Mouse (Mus musculus) spleen, adult 18-20 months (tissue): ENCODE results near the gene Lgals8.
A peak's percentile ranks its signal among the peaks of the same experiment; 100 is the strongest.

Source experiments
- DNase-seq, 2 experiments: peaks; one replicate each; pipeline ENCODE4 v3.0.0; 2022; ENCODE audit warnings: mixed read lengths in 2 of 2

The Lgals8 gene

GRCm38 (mm10) chr13:12460443-12460842 is 4.3 kb downstream of the Lgals8 start:
- DNase-seq, result peak; percentile 77 to 80

GRCm38 (mm10) chr13:12456711-12457110 is 8.0 kb downstream of the Lgals8 start:
- DNase-seq, result no peak

GRCm38 (mm10) chr13:12454686-12455390 is 9.9 kb downstream of the Lgals8 start:
- DNase-seq, result no peak

GRCm38 (mm10) chr13:12453150-12453549 is 11.6 kb downstream of the Lgals8 start:
- DNase-seq, result no peak

- no peak for DNase-seq
Observed at GRCm38 (mm10) chr13:12442008-12442587, 22.6 kb downstream of the Lgals8 start.

- no peak for DNase-seq
Observed at GRCm38 (mm10) chr13:12440813-12441212, 23.9 kb downstream of the Lgals8 start.

- no peak for DNase-seq
Observed at GRCm38 (mm10) chr13:12439586-12439985, 25.2 kb downstream of the Lgals8 start.

- no peak for DNase-seq
Observed at GRCm38 (mm10) chr13:12433843-12434242, 30.9 kb downstream of the Lgals8 start.

GRCm38 (mm10) chr13:12428556-12428955 is 36.2 kb downstream of the Lgals8 start:
- no peak for DNase-seq

- no peak for DNase-seq
Observed at GRCm38 (mm10) chr13:12420596-12420995, 44.1 kb downstream of the Lgals8 start.

GRCm38 (mm10) chr13:12412016-12412415 is 52.7 kb downstream of the Lgals8 start:
- DNase-seq, result peak in 1 of 2 experiments; percentile 6

- DNase-seq, result no peak
Observed at GRCm38 (mm10) chr13:12408343-12409066, 56.2 kb downstream of the Lgals8 start.

GRCm38 (mm10) chr13:12395571-12395970 is 69.2 kb downstream of the Lgals8 start:
- peak in 1 of 2 experiments; percentile 16 for DNase-seq

- DNase-seq, result peak; percentile 91 to 93
Observed at GRCm38 (mm10) chr13:12394609-12395505, 69.9 kb downstream of the Lgals8 start, which contains the start of gene Heatr1. TSS of gene Heatr1 (plus strand) at chr13:12395027.
